Mouse (Mus musculus): ENCODE data around the gene Ak6. TPM values are rescaled to one million over a fixed set of nuclear protein-coding genes. Genes with fewer than 3 reads are reported as not detected.
A peak's percentile ranks its signal among the peaks of the same experiment; 100 is the strongest.

The Ak6 gene
- total and polyA plus RNA-seq, 3 experiments, result 179 to 476 (median 238) TPM

DNA sequence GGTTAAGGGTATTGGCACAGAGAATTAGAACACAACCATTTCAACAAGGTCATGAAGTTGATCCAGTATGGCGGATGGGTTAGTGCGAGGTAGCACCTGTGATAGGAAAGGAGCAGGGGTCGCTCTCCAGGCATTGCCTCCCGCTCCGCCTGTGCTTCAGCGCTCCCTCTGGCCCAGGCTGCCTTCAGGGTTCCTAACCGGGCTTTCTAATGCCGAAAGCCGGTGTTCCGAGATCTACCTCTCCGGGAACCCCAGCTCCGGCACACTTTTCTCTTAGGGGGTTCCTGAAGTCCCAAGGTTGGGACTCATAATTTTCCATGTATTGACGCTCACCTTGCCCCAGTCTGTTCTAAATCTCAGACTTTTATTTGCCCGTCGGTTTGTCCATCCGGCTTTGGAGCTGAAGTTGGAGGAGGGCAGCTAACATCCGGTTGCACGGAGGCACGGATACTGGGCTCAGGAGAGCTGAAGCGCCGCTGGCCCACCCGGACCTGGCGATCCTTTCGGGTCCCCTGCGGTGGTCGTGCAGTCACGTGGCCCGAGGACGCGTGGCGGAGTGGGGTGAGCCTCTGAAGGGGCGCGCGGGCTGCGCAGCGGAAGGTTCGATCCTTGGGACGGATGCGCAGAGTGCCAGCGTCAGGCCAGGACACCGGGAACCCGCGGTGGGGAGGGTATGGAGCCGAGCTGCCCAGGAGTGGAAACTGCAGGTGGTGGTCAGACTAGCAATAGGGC is 18.7 kb downstream of the Ak6 start, which contains the start of gene Ccdc125:
Gene Ccdc125, plus strand, starts transcription at position 427 of the 732 bp plus-strand sequence.
- Histone ChIP-seq H3K27ac (ENCODE audit: insufficient read depth, low read depth) (no peak within 1 kb of the TSS), H3K27me3 (replicated peaks) (no peaks in the 10 kb centered on the region), H3K9me3 (replicated peaks; ENCODE audit: low read length) (peaks cover 8% of the 10 kb centered on the region), H3K4me3 (replicated peaks in 1 of 3; ENCODE audit: low read depth in 2 of 3, low read length in 2 of 3, poor library complexity in 1 of 3) (peak within 1 kb of the TSS in 1 of 3 experiments; percentile 40), H3K9ac (ENCODE audit: insufficient read depth, low read depth) (no peak within 1 kb of the TSS; the same call in 1 of the 2 replicates), H3K79me2 (replicated peaks; ENCODE audit: control insufficient read depth, extremely low read depth, insufficient read depth, poor library complexity, severe bottlenecking) (no peaks in the 10 kb centered on the region), H3K36me3 (replicated peaks in 1 of 2; ENCODE audit: control insufficient read depth in 1 of 2, insufficient read depth in 1 of 2, low read length in 1 of 2) (peaks cover 11 to 24% of the 10 kb centered on the region in 2 experiments), H3K4me1 (ENCODE audit: control insufficient read depth in 1 of 2, insufficient read depth in 2 of 2) (no peaks in the 10 kb centered on the region), H3K4me2 (ENCODE audit: insufficient read depth, low read depth, poor library complexity, severe bottlenecking) (no peak within 1 kb of the TSS; the same call in 1 of the 2 replicates)
- dilution Hi-C loops (cut with MboI; ENCODE audit: extremely low pct_ligation_motif_present, extremely low pct_unique_long_range_greater_than_20kb, low sequenced_read_pairs) (no loop called here), in situ Hi-C loops (cut with MboI; ENCODE audit: low pct_ligation_motif_present, low pct_unique_long_range_greater_than_20kb, low sequenced_read_pairs) (no loop called here)
- DNase-seq (ENCODE audit: extremely low read depth), result no peak
- no peak for TF ChIP-seq SMC3 (IDR thresholded peaks at IDR 0.05; ENCODE audit: low read depth, low read length)
- TF ChIP-seq ZMIZ1 (IDR thresholded peaks at IDR 0.05; ENCODE audit: low read depth, low read length), result no peak
- TF ChIP-seq TCF12 (IDR thresholded peaks at IDR 0.05; ENCODE audit: low read depth, low read length), result no peak
- TF ChIP-seq POLR2A (IDR thresholded peaks at IDR 0.05; ENCODE audit: low read depth, low read length), result no peak
- no peak for TF ChIP-seq NELFE (IDR thresholded peaks at IDR 0.05; ENCODE audit: low read depth, low read length)
- TF ChIP-seq MXI1 (IDR thresholded peaks at IDR 0.05; ENCODE audit: low read depth, low read length), result no peak
- TF ChIP-seq GABPA (IDR thresholded peaks at IDR 0.05; ENCODE audit: insufficient replicate concordance, low read depth, low read length), result no peak

DNA sequence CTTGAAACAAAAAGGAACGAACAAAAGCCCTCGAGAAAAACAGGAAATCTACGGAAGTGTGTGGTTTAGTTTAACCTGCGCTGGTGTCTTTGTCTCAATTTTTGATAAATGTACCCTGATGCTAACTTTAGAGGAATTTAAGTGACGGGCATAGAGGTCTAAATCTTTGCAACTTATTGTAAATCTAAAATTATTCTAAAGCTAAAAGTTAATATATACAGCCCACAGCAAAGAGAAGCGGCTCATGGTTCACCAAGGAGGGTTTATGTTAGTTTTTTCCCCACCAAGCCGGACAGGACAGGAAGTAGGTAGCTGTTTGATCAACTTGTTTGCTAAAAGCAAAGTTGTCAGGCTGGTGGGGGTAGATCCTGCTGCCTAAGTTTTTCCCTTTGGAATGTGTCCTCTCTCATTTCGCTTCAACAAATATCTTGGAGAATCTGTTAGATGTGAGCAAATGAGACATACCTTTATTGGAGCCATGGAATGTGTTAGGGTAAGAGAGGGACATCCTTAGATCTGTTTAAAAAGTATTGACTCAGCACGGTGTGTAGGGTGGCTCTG is 19.5 kb downstream of the Ak6 start:
- Histone ChIP-seq H3K4me2 (ENCODE audit: insufficient read depth, low read depth, poor library complexity, severe bottlenecking) (no peak overlapping the region; the same call in 1 of the 2 replicates), H3K9me3 (replicated peaks; ENCODE audit: low read length) (peaks cover 8% of the 10 kb centered on the region), H3K27ac (ENCODE audit: insufficient read depth, low read depth) (no peak overlapping the region), H3K4me3 (replicated peaks in 1 of 3; ENCODE audit: low read depth in 2 of 3, low read length in 2 of 3, poor library complexity in 1 of 3) (no peak overlapping the region), H3K4me1 (ENCODE audit: control insufficient read depth in 1 of 2, insufficient read depth in 2 of 2) (no peaks in the 10 kb centered on the region), H3K36me3 (replicated peaks in 1 of 2; ENCODE audit: control insufficient read depth in 1 of 2, insufficient read depth in 1 of 2, low read length in 1 of 2) (peaks cover 11 to 22% of the 10 kb centered on the region in 2 experiments), H3K79me2 (replicated peaks; ENCODE audit: control insufficient read depth, extremely low read depth, insufficient read depth, poor library complexity, severe bottlenecking) (no peaks in the 10 kb centered on the region), H3K27me3 (replicated peaks) (no peaks in the 10 kb centered on the region), H3K9ac (ENCODE audit: insufficient read depth, low read depth) (no peak overlapping the region; the same call in 1 of the 2 replicates)
- dilution Hi-C loops (cut with MboI; ENCODE audit: extremely low pct_ligation_motif_present, extremely low pct_unique_long_range_greater_than_20kb, low sequenced_read_pairs), result no loop called here
- no peak for TF ChIP-seq PAX5 (IDR thresholded peaks at IDR 0.05; ENCODE audit: low read length)
- no peak for TF ChIP-seq ZKSCAN1 (IDR thresholded peaks at IDR 0.05; ENCODE audit: borderline replicate concordance, low read depth, low read length)
- no peak for TF ChIP-seq NELFE (IDR thresholded peaks at IDR 0.05; ENCODE audit: low read depth, low read length)
- TF ChIP-seq KAT2A (IDR thresholded peaks at IDR 0.05; ENCODE audit: insufficient replicate concordance, low read length), result no peak
- TF ChIP-seq USF1 (IDR thresholded peaks at IDR 0.05; ENCODE audit: low read depth, low read length), result no peak
- TF ChIP-seq TCF12 (IDR thresholded peaks at IDR 0.05; ENCODE audit: low read depth, low read length), result no peak
- TF ChIP-seq POLR2AphosphoS2 (IDR thresholded peaks at IDR 0.05; ENCODE audit: low read depth, low read length), result no peak
- no peak for TF ChIP-seq MEF2A (IDR thresholded peaks at IDR 0.05; ENCODE audit: borderline replicate concordance, low read depth, low read length)
- no peak for TF ChIP-seq JUND (conservative IDR thresholded peaks at IDR 0.05; ENCODE audit: low read depth, low read length)
- TF ChIP-seq NRF1 (IDR thresholded peaks at IDR 0.05; ENCODE audit: low read depth, low read length), result no peak
- TF ChIP-seq CTCF (conservative IDR thresholded peaks at IDR 0.05 in 1 of 2, IDR thresholded peaks at IDR 0.05 in 1 of 2; ENCODE audit: low read depth in 2 of 2, low read length in 2 of 2), result no peak
- no peak for TF ChIP-seq E2F4 (IDR thresholded peaks at IDR 0.05; ENCODE audit: insufficient replicate concordance, low read depth, low read length)
- TF ChIP-seq SMC3 (IDR thresholded peaks at IDR 0.05; ENCODE audit: low read depth, low read length), result no peak
- TF ChIP-seq IRF4 (IDR thresholded peaks at IDR 0.05; ENCODE audit: low read depth, low read length), result no peak
- TF ChIP-seq ZC3H11A (IDR thresholded peaks at IDR 0.05; ENCODE audit: low read depth, low read length), result no peak
- no peak for TF ChIP-seq RCOR1 (conservative IDR thresholded peaks at IDR 0.05; ENCODE audit: low read depth, low read length)
- no peak for TF ChIP-seq ZMIZ1 (IDR thresholded peaks at IDR 0.05; ENCODE audit: low read depth, low read length)
- TF ChIP-seq BHLHE40 (IDR thresholded peaks at IDR 0.05; ENCODE audit: low read depth, low read length), result no peak
- no peak for TF ChIP-seq MAFK (IDR thresholded peaks at IDR 0.05; ENCODE audit: insufficient replicate concordance, low read length)
- TF ChIP-seq RAD21 (IDR thresholded peaks at IDR 0.05; ENCODE audit: low read depth, low read length), result no peak
- no peak for DNase-seq (ENCODE audit: extremely low read depth)
- in situ Hi-C loops (cut with MboI; ENCODE audit: low pct_ligation_motif_present, low pct_unique_long_range_greater_than_20kb, low sequenced_read_pairs), result no loop called here
